Mouse (Mus musculus) kidney, embryonic 15.5 days (tissue): Measurements from ENCODE around the gene Fam71f2. TPM values are rescaled to one million over a fixed set of nuclear protein-coding genes. Genes with fewer than 3 reads are reported as not detected.
A peak's percentile ranks its signal among the peaks of the same experiment; 100 is the strongest.

Source experiments
- ATAC-seq: fragments of 200-750 bp; cut with Nextera tagmentation; replicated peaks from 2 replicates; pipeline ENCODE4 v1.8.0; 2017; ENCODE audit warnings: moderate TSS enrichment; ENCODE audit not compliant: low FRiP score
- H3K27ac ChIP-seq: fragments of 300-500 bp; sonication (generic); 2 replicates; pipeline ENCODE4 v1.5.1; 2015; ENCODE audit warnings: mild to moderate bottlenecking, inconsistent platforms
- H3K27me3 ChIP-seq: fragments of 300-500 bp; sonication (generic); 2 replicates; pipeline ENCODE4 v1.6.1; 2015; ENCODE audit warnings: inconsistent platforms
- H3K36me3 ChIP-seq: fragments of 300-500 bp; sonication (generic); 2 replicates; pipeline ENCODE4 v1.6.1; 2015; ENCODE audit warnings: inconsistent platforms
- H3K4me1 ChIP-seq: fragments of 300-500 bp; sonication (generic); 2 replicates; pipeline ENCODE4 v1.6.1; 2015; ENCODE audit warnings: inconsistent platforms
- H3K4me2 ChIP-seq: fragments of 300-500 bp; sonication (generic); 2 replicates; pipeline ENCODE4 v1.6.1; 2015; ENCODE audit warnings: moderate library complexity, mild to moderate bottlenecking, inconsistent platforms
- H3K4me3 ChIP-seq: fragments of 300-500 bp; sonication (generic); replicated peaks from 2 replicates; pipeline ENCODE4 v1.5.1; 2015; ENCODE audit warnings: mild to moderate bottlenecking, inconsistent platforms
- H3K9ac ChIP-seq: fragments of 300-500 bp; sonication (generic); 2 replicates; pipeline ENCODE4 v1.6.1; 2015; ENCODE audit warnings: mild to moderate bottlenecking, inconsistent platforms
- H3K9me3 ChIP-seq: fragments of 300-500 bp; sonication (generic); replicated peaks from 2 replicates; pipeline ENCODE4 v1.6.1; 2016; ENCODE audit warnings: inconsistent platforms
- WGBS: fragments of 180-500 bp; shearing (Covaris S2); methylation state at CpG from one replicate; pipeline ENCODE4 v1.1.7; 2015; ENCODE audit warnings: mixed read lengths; 5-methylcytosine and 5-hydroxymethylcytosine counted together
- polyA plus RNA-seq: library from polyadenylated mRNA; unstranded; fragments of >200 nt; fragmentation: Nextera tagmentation; extraction: Ambion mirVana; gene quantifications from 2 replicates; pipeline ENCODE4 v1.2.1, GENCODE M21; 2015

Fam71f2 gene
- 0.28 and 0.32 TPM in 2 replicates for polyA plus RNA-seq

DNA sequence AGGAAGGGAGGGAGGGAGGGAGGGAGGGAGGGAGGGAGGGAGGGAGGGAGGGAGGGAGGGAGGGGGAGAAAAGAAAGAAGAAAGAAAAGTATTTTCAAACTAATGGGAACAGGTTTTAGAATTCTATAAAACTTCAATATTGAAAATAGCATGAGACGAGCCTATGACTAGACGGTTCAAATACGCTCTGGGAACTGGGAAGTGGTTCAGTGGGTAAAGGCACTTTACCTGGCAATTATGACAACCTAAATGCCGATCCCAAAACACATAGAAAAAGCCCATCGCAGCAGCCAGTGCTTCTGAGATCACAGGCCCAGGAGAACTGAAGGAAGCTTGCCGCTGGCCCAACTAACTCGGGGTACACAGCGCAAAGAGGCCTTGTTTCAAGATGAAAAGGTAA is at the start of gene Fam71f2:
TSS of gene Fam71f2 (plus strand) at position 301 of the 400 bp plus-strand sequence.
- H3K4me1 ChIP-seq = no peaks in the 10 kb centered on the region
- H3K9me3 ChIP-seq = no peaks in the 10 kb centered on the region
- H3K27me3 ChIP-seq = no peaks in the 10 kb centered on the region
- H3K9ac ChIP-seq = no peak within 1 kb of the TSS
- 81% methylated on average over 8 of the region's 8 CpGs for WGBS
- no peak for ATAC-seq
- H3K4me3 ChIP-seq = no peak within 1 kb of the TSS
- H3K27ac ChIP-seq = peak within 1 kb of the TSS; percentile 30; the same call in 1 of the 2 replicates
- no peak within 1 kb of the TSS for H3K4me2 ChIP-seq
- peaks cover 10% of the 10 kb centered on the region; the same call in 1 of the 2 replicates for H3K36me3 ChIP-seq

GRCm38 (mm10) chr6:29230386-29230785 is 49.0 kb upstream of the Fam71f2 start:
- Histone ChIP-seq H3K9ac (no peak overlapping the region), H3K4me3 (no peak overlapping the region), H3K27ac (no peak overlapping the region), H3K36me3 (no peaks in the 10 kb centered on the region), H3K27me3 (no peaks in the 10 kb centered on the region), H3K4me1 (no peaks in the 10 kb centered on the region), H3K9me3 (no peaks in the 10 kb centered on the region), H3K4me2 (no peak overlapping the region)
- no peak for ATAC-seq
- 72% methylated on average over 6 of the region's 6 CpGs for WGBS

DNA sequence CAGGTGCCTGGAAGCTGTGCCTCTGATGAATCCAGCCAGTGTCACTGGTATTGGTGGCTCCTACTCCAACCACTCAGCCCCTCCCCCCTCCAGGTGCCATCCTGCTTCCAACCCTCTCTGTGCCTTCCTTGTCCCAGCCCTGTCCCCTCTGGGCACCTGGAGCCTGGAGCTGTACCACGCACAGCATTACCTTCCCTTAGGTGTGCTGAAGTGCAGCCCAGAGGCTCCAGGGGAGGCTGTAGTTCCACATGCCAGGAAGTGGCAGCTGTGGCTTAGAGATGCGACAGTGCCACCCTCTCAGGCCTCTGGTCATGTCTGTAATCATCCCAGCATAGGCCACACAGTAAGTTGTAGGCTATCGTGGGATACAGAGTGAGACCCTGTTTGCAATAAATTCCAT is 47.6 kb upstream of the Fam71f2 start:
- no peak overlapping the region for H3K9ac ChIP-seq
- no peak overlapping the region for H3K4me3 ChIP-seq
- H3K4me2 ChIP-seq = no peak overlapping the region
- no peak overlapping the region for H3K27ac ChIP-seq
- no peaks in the 10 kb centered on the region for H3K4me1 ChIP-seq
- no peaks in the 10 kb centered on the region for H3K36me3 ChIP-seq
- no peak for ATAC-seq
- 53% methylated on average over 3 of the region's 3 CpGs for WGBS
- H3K27me3 ChIP-seq = no peaks in the 10 kb centered on the region
- H3K9me3 ChIP-seq = no peaks in the 10 kb centered on the region

- ATAC-seq = no peak
Observed at GRCm38 (mm10) chr6:29232321-29232720, 47.1 kb upstream of the Fam71f2 start.

DNA sequence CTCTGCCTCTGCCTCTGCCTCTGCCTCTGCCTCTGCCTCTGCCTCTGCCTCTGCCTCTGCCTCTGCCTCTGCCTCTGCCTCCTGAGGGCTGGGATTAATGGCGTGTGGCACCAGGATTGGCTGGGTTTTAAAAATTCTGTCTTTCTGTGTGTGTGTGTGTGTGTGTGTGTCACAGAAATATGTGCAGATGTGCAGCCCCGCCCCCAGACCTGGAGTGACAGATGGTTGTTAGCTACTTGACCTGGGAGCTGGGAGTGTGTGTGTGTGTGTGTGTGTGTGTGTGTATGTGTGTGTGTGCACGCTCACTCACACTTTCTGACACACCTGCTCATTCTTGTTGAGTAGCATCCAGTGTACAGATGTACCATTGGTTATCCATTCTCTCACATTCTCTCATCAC is 45.7 kb upstream of the Fam71f2 start:
- no peaks in the 10 kb centered on the region for H3K9me3 ChIP-seq
- WGBS = 75% methylated on average over 3 of the region's 3 CpGs
- H3K36me3 ChIP-seq = no peaks in the 10 kb centered on the region
- H3K27me3 ChIP-seq = no peaks in the 10 kb centered on the region
- no peaks in the 10 kb centered on the region for H3K4me1 ChIP-seq
- no peak overlapping the region for H3K27ac ChIP-seq
- no peak for ATAC-seq
- no peak overlapping the region for H3K4me2 ChIP-seq
- no peak overlapping the region for H3K9ac ChIP-seq
- H3K4me3 ChIP-seq = no peak overlapping the region

More at GRCm38 (mm10) chr6:29232321-29232720, 47.1 kb upstream of the Fam71f2 start:
- WGBS = 65% methylated on average over 6 of the region's 6 CpGs
- Histone ChIP-seq H3K27ac (no peak overlapping the region), H3K36me3 (no peaks in the 10 kb centered on the region), H3K4me2 (no peak overlapping the region), H3K9ac (no peak overlapping the region), H3K4me3 (no peak overlapping the region), H3K27me3 (no peaks in the 10 kb centered on the region), H3K9me3 (no peaks in the 10 kb centered on the region), H3K4me1 (no peaks in the 10 kb centered on the region)

DNA sequence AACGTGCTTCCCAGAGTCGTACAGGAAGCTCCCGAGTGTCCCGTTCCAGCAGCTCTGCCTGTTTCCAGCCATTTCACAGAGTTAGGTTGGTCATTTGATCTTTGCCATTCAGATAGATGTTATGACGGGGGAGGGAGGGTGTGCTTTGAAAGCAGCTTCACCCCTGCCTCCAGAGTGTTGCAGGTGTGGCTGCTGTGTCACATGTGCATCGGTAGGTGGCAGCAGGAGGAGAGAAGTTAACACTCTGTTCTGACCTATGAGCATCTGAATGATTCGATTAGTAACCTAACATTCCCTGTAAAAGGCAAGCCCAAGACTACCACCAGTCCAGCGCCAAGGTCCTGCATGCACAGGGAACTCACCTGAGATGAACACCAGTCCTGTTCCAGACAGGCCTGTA is 45.1 kb upstream of the Fam71f2 start:
- ATAC-seq = no peak
- no peaks in the 10 kb centered on the region for H3K36me3 ChIP-seq
- no peaks in the 10 kb centered on the region for H3K9me3 ChIP-seq
- no peaks in the 10 kb centered on the region for H3K4me1 ChIP-seq
- WGBS = 46% methylated on average over 8 of the region's 8 CpGs
- H3K9ac ChIP-seq = no peak overlapping the region
- no peak overlapping the region for H3K4me2 ChIP-seq
- no peaks in the 10 kb centered on the region for H3K27me3 ChIP-seq
- H3K27ac ChIP-seq = no peak overlapping the region
- H3K4me3 ChIP-seq = no peak overlapping the region

DNA sequence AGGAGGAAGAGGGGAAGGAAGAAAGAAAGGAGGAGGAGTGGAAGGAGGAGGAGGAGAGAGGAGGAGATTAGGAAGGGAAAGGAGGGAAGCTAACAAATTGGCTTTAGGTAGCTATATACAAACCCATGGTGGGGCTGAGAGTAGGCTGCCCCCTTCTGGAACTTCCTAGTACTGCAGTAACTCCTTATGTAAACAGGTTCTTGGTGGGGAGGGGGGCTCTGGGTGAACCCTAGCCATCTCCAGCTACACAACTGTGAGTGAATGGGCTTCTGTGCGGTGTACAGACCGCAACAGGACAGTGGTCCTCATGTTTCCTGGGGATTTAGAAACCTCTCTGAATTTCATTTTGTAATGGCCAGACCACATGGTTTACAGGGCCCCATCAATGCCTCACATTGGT is 38.6 kb upstream of the Fam71f2 start:
- 34% methylated on average over 2 of the region's 2 CpGs for WGBS
- Histone ChIP-seq H3K4me3 (no peak overlapping the region), H3K27me3 (no peaks in the 10 kb centered on the region)

DNA sequence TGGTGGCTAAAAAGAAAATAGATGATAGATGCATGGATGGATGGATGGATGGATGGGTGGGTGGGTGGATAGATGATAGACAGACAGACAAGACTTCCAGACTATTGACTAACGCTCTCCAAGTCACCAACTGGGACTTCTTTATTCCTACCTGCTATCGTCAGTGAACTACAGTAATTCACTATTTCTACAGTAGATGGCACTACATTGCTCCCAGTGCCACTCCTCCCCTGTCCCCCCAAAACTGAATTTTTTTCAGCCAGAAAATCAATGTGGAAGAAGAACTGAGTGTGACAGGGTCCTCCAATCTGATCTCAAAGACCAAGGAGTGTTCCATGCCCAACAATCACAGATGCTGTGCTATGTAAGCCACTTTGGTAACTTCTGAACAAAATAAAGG is 37.7 kb upstream of the Fam71f2 start:
- 75% methylated on average over 2 of the region's 2 CpGs for WGBS
- no peak for ATAC-seq
- Histone ChIP-seq H3K36me3 (no peaks in the 10 kb centered on the region), H3K4me2 (no peak overlapping the region), H3K27me3 (no peaks in the 10 kb centered on the region), H3K27ac (no peak overlapping the region), H3K9me3 (no peaks in the 10 kb centered on the region), H3K9ac (no peak overlapping the region), H3K4me1 (no peaks in the 10 kb centered on the region), H3K4me3 (no peak overlapping the region)

More for the DNA sequence above, 38.6 kb upstream of the Fam71f2 start:
- no peak for ATAC-seq
- Histone ChIP-seq H3K36me3 (no peaks in the 10 kb centered on the region), H3K9ac (no peak overlapping the region), H3K4me2 (no peak overlapping the region), H3K4me1 (no peaks in the 10 kb centered on the region), H3K27ac (no peak overlapping the region), H3K9me3 (no peaks in the 10 kb centered on the region)

GRCm38 (mm10) chr6:29242265-29242664 is 37.1 kb upstream of the Fam71f2 start:
- H3K27me3 ChIP-seq = no peaks in the 10 kb centered on the region
- ATAC-seq = no peak
- H3K4me3 ChIP-seq = no peak overlapping the region
- H3K27ac ChIP-seq = no peak overlapping the region
- no peak overlapping the region for H3K4me2 ChIP-seq
- no peaks in the 10 kb centered on the region for H3K36me3 ChIP-seq
- 77% methylated on average over 1 of the region's 1 CpGs for WGBS
- no peak overlapping the region for H3K9ac ChIP-seq
- H3K4me1 ChIP-seq = no peaks in the 10 kb centered on the region
- H3K9me3 ChIP-seq = no peaks in the 10 kb centered on the region

DNA sequence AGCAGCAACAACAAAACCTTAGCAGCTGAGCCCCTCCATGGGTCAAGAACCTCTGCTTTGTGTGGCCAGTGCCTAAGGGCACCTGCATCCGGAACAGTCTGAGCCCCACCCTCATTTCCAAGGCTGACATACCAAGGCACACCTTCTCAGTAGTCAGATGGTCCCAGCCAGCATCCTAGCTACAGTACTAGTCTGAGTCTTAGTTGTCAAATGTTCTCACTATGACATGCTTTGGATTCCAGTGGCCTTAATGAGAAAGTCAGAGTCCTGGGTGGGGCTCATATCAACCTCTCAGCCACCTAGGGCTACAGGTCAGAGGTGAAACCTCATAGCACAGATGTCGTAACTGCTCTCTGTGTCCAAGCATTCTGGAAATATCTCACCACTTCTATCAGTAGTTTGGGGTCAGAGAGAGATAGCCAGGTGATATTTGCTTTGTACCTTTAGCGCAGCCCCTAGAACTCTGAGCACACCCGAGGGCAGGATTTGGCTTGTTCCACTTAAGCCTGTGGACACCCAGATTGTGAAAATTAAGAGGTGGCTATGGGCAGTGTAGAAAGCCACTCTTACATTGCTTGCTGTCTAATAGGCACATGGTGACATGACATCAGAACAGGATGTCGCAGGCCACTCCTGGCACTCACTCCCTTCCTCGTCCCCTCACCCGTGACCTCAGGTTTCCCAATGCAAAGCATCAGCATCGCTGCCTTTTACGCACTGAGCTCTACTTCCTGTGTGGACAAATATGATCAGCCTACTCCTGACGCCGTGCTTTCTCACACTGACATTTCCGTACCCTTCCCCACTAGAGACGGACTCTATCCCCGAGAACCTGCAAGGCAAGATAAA is 33.9 kb upstream of the Fam71f2 start:
- H3K36me3 ChIP-seq = no peaks in the 10 kb centered on the region
- H3K9me3 ChIP-seq = no peaks in the 10 kb centered on the region
- H3K27me3 ChIP-seq = no peaks in the 10 kb centered on the region
- no peak overlapping the region for H3K4me2 ChIP-seq
- 59% methylated on average over 14 of the region's 14 CpGs for WGBS
- H3K4me3 ChIP-seq = no peak overlapping the region
- H3K27ac ChIP-seq = no peak overlapping the region
- no peaks in the 10 kb centered on the region for H3K4me1 ChIP-seq
- H3K9ac ChIP-seq = no peak overlapping the region
- no peak for ATAC-seq

DNA sequence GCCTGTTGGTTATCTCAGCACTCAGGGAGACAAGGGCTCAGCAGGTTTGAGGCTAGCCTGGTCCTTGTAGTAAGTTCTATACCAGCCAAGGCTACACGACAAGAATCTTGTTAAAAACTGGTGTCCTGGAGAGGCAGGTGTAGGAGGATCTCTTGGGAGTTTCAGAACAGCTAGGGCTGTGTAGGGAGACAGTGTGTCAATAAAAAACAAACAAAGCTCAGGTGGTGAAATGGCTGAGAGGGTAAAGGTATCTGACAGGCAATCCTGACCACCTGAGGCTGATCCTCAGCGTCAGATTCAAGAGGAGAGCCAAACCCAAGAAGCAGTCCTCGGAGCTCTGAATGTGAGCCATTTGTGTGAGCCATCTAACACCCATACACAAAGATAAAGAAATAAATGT is 33.2 kb upstream of the Fam71f2 start:
- ATAC-seq = no peak
- Histone ChIP-seq H3K9me3 (no peaks in the 10 kb centered on the region), H3K4me3 (no peak overlapping the region), H3K9ac (no peak overlapping the region), H3K27ac (no peak overlapping the region), H3K27me3 (no peaks in the 10 kb centered on the region), H3K36me3 (no peaks in the 10 kb centered on the region), H3K4me2 (no peak overlapping the region), H3K4me1 (no peaks in the 10 kb centered on the region)
- 72% methylated on average over 3 of the region's 3 CpGs for WGBS

DNA sequence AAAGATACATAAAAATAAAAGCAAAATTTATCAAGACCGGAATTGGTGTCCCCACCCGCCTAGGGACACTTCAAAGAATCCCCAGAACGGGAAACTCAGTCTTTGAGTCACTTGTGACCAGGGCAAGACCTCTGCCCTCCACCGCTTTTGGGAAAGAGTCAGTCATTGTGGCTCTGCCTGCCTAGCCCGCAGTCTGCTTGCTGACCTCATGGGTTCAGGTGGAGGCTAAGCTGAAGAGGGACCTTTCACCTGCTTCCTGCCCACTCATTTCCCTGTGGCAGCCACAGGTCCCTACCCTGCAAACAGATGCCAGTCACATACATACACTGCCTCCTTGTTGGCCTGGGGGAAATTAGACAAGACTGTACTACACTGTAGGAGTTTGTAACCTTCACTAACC is 32.8 kb upstream of the Fam71f2 start:
- H3K4me1 ChIP-seq = no peaks in the 10 kb centered on the region
- H3K9ac ChIP-seq = no peak overlapping the region
- H3K27ac ChIP-seq = no peak overlapping the region
- H3K4me2 ChIP-seq = no peak overlapping the region
- no peaks in the 10 kb centered on the region for H3K27me3 ChIP-seq
- no peaks in the 10 kb centered on the region for H3K9me3 ChIP-seq
- 50% methylated on average over 5 of the region's 5 CpGs for WGBS
- H3K36me3 ChIP-seq = no peaks in the 10 kb centered on the region
- no peak for ATAC-seq
- no peak overlapping the region for H3K4me3 ChIP-seq

DNA sequence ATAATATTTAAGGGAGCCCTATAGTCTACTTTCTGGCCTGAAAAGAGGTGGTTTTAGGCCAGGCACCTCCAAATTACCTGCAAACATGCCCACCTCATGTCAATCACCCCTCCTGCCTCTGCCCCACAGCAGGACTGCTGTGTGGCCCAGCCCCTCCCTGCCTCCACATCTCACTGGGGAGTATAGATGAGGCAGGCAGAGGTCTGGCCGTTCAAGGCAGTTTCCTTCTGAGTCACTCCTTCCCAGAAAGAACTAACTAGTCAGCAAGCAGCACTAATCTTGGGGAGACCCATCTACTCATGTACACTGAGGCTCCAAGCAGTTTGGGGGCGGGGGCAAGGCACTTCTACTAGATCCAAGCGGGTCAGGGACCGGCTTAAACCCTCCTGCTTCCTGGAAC is 32.3 kb upstream of the Fam71f2 start:
- Histone ChIP-seq H3K4me1 (no peaks in the 10 kb centered on the region), H3K36me3 (no peaks in the 10 kb centered on the region), H3K4me3 (no peak overlapping the region), H3K27me3 (no peaks in the 10 kb centered on the region), H3K9ac (no peak overlapping the region), H3K9me3 (no peaks in the 10 kb centered on the region), H3K27ac (no peak overlapping the region), H3K4me2 (no peak overlapping the region)
- 47% methylated on average over 4 of the region's 4 CpGs for whole genome bisulfite sequencing
- ATAC-seq = no peak
